Mouse (Mus musculus) G1E (cell line): Measurements from ENCODE around the gene Pgpep1l. TPM values are rescaled to one million over a fixed set of nuclear protein-coding genes. Genes with fewer than 3 reads are reported as not detected.

ENCODE experiments used
- ATAC-seq: 2 replicates; pipeline ENCODE4 v1.8.0; 2016; ENCODE audit warnings: mild to moderate bottlenecking; ENCODE audit not compliant: insufficient number of reproducible peaks, poor library complexity, low FRiP score, severe bottlenecking; ENCODE audit errors: extremely low read depth
- DNase-seq: peaks from one replicate; pipeline ENCODE4 v3.0.0; 2012; ENCODE audit warnings: low spot score
- H3K27me3 ChIP-seq: 2 replicates; pipeline ENCODE4 v1.6.1; 2012; ENCODE audit warnings: mild to moderate bottlenecking, low read length, inconsistent platforms; ENCODE audit not compliant: insufficient read depth
- H3K36me3 ChIP-seq: replicated peaks from 2 replicates; pipeline ENCODE3; 2012; ENCODE audit warnings: mild to moderate bottlenecking, inconsistent platforms
- H3K4me1 ChIP-seq: 2 replicates; pipeline ENCODE4 v1.6.1; 2012; ENCODE audit warnings: low read depth, low read length, inconsistent platforms, mixed read lengths; ENCODE audit not compliant: insufficient read depth
- H3K4me3 ChIP-seq: 2 replicates; pipeline ENCODE4 v1.5.1; 2012; ENCODE audit warnings: low read depth, mild to moderate bottlenecking, inconsistent platforms, low read length, moderate library complexity, mixed read lengths
- H3K9me3 ChIP-seq: replicated peaks from 2 replicates; pipeline ENCODE4 v1.6.1; 2012; ENCODE audit warnings: inconsistent platforms
- CTCF ChIP-seq: IDR thresholded peaks from 2 replicates; pipeline ENCODE4 v1.5.1; 2012; ENCODE audit warnings: low read depth, low read length, inconsistent platforms, mixed read lengths
- GATA1 ChIP-seq: IDR thresholded peaks from 2 replicates; pipeline ENCODE4 v1.6.1; 2012; ENCODE audit warnings: borderline replicate concordance, low read length, inconsistent platforms, mixed read lengths
- GATA2 ChIP-seq: IDR thresholded peaks from 2 replicates; pipeline ENCODE4 v1.6.1; 2012; ENCODE audit warnings: low read depth, low read length, inconsistent platforms, borderline replicate concordance
- POLR2AphosphoS5 ChIP-seq: IDR thresholded peaks from 2 replicates; pipeline ENCODE4 v1.6.1; 2012; ENCODE audit warnings: low read depth, low read length, inconsistent platforms; ENCODE audit not compliant: insufficient replicate concordance
- TAL1 ChIP-seq: conservative IDR thresholded peaks from 2 replicates; pipeline ENCODE4 v1.6.1; 2012; ENCODE audit warnings: low read depth, low read length, inconsistent platforms, mixed read lengths
- polyA plus RNA-seq: library from polyadenylated mRNA; stranded (reverse); fragments of >175 nt; gene quantifications from 2 replicates; pipeline ENCODE4 v1.2.3, GENCODE M21; 2012
- total RNA-seq, 2 experiments: library from RNA; stranded (forward) in 1 of 2; stranded (reverse) in 1 of 2; fragments of 200-1000 nt in 1 of 2; fragments of >200 nt in 1 of 2; fragmentation: Nextera tagmentation in 1 of 2; gene quantifications; 2 replicates each; pipeline ENCODE4 v1.2.3; 2014 to 2017

The Pgpep1l gene
- total and polyA plus RNA-seq, 3 experiments = 0.47 TPM; not detected in 2

DNA sequence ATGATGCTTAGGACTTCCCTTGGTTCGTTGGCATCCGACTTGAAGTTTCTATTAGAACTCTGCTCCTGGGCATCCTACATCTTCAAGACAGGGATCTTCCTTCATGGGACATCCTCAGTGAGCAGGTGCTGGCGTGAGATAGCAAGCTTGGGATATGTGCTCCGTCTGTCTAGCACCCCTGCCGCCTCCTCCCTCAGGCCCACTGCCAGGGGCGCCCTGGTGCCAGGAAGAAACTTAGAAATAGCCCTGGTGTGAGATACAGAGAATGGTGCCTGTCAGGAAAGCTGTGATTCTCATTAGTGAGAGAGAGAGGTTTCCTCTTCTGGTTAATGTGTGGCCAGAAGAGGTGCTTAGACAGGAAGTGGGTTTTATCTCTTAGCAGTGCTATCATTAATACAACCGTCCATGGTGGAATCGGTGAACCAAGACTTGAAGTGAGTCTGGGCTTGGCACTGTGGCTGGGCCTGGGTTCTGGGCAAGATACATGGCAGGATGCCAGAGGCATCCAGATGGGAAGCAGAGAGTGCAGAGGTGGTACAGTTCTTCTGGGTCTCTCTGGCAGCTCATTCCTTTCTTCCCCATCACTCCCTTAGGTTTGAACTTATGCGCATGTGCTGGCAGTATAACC, 38.5 kb downstream of the Pgpep1l start:
- H3K36me3 ChIP-seq = peaks cover 75% of the 10 kb centered on the region
- DNase-seq = no peak

GRCm38 (mm10) chr7:68224006-68224405, 40.0 kb downstream of the Pgpep1l start:
- ATAC-seq (no peak), DNase-seq (no peak)
- TF ChIP-seq GATA2 (no peak), CTCF (no peak), TAL1 (no peak), POLR2AphosphoS5 (no peak), GATA1 (no peak)
- no peak overlapping the region for H3K4me3 ChIP-seq
- H3K27me3 ChIP-seq = no peaks in the 10 kb centered on the region
- H3K36me3 ChIP-seq = peaks cover 74% of the 10 kb centered on the region
- H3K4me1 ChIP-seq = peaks cover 12% of the 10 kb centered on the region
- H3K9me3 ChIP-seq = no peaks in the 10 kb centered on the region

More for the DNA sequence above, 38.5 kb downstream of the Pgpep1l start:
- ATAC-seq = no peak
- peaks cover 12% of the 10 kb centered on the region for H3K4me1 ChIP-seq
- no peak for TF ChIP-seq TAL1
- TF ChIP-seq GATA1 = no peak
- TF ChIP-seq POLR2AphosphoS5 = no peak
- no peak for TF ChIP-seq CTCF
- no peak for TF ChIP-seq GATA2
- H3K27me3 ChIP-seq = no peaks in the 10 kb centered on the region
- H3K9me3 ChIP-seq = no peaks in the 10 kb centered on the region
- H3K4me3 ChIP-seq = no peak overlapping the region

GRCm38 (mm10) chr7:68223356-68223808, 40.7 kb downstream of the Pgpep1l start:
- DNase-seq (no peak), ATAC-seq (no peak)
- no peaks in the 10 kb centered on the region for H3K27me3 ChIP-seq
- TF ChIP-seq GATA2 (no peak), CTCF (no peak)
- H3K4me3 ChIP-seq = no peak overlapping the region
- peaks cover 77% of the 10 kb centered on the region for H3K36me3 ChIP-seq
- no peaks in the 10 kb centered on the region for H3K9me3 ChIP-seq
- peaks cover 12% of the 10 kb centered on the region for H3K4me1 ChIP-seq

DNA sequence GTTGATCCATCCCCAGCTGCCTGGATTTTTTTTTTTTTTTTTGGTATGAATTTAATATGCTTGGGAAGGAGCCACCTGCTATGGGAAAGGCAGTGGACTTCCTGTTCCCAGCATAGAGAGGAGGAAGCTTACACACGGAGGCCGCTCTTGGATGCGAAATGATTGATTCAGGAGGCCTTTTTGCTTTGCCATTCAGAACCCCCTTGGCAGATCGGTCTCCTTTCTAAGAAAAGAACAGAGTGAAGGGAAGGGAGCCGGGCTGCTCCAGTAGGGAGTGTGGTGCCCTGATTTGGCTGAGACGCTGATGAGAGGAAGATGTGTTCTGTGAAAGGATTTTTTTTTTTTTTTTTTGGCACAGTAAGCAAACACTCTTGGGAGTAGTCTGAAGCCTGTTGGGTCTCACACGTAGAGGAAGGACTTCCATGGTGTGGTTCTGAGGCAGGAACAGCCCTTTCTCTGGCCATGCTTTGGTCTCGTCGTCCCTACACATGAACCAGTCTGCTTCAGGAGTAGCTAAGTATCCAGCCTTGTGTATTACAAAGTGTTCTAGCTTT, 42.3 kb downstream of the Pgpep1l start:
- H3K27me3 ChIP-seq = no peaks in the 10 kb centered on the region
- no peak overlapping the region for H3K4me3 ChIP-seq
- no peaks in the 10 kb centered on the region for H3K9me3 ChIP-seq
- ATAC-seq = no peak
- TF ChIP-seq POLR2AphosphoS5 (no peak), GATA1 (no peak), CTCF (no peak), GATA2 (no peak), TAL1 (no peak)
- H3K36me3 ChIP-seq = peaks cover 83% of the 10 kb centered on the region
- DNase-seq = no peak
- H3K4me1 ChIP-seq = peaks cover 3% of the 10 kb centered on the region; the same call in 1 of the 2 replicates

DNA sequence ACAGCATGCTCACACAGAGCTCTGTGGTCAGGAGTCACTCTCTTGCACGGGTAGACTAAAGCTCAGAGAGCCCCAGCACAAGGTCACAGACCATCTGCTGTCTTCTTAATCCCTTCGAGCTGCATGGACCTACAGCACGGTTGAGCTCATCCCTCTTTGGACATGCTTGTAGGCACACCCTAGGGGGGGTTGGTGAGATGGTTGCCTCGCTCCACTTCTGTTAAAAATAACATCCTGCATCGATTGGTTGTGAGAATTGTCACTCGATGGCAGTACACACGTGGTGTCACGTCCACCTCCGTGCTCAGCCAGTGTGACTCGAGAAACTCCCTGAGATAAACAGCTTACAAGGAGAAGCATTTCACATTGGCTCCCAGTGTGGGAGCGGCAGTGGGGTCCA, 45.2 kb downstream of the Pgpep1l start:
- no peaks in the 10 kb centered on the region for H3K4me1 ChIP-seq
- H3K27me3 ChIP-seq = no peaks in the 10 kb centered on the region
- no peak for DNase-seq
- H3K36me3 ChIP-seq = peaks cover 87% of the 10 kb centered on the region
- no peak for ATAC-seq
- H3K9me3 ChIP-seq = no peaks in the 10 kb centered on the region
- no peak overlapping the region for H3K4me3 ChIP-seq
- TF ChIP-seq GATA2 (no peak), CTCF (no peak), POLR2AphosphoS5 (no peak), TAL1 (no peak), GATA1 (no peak)

DNA sequence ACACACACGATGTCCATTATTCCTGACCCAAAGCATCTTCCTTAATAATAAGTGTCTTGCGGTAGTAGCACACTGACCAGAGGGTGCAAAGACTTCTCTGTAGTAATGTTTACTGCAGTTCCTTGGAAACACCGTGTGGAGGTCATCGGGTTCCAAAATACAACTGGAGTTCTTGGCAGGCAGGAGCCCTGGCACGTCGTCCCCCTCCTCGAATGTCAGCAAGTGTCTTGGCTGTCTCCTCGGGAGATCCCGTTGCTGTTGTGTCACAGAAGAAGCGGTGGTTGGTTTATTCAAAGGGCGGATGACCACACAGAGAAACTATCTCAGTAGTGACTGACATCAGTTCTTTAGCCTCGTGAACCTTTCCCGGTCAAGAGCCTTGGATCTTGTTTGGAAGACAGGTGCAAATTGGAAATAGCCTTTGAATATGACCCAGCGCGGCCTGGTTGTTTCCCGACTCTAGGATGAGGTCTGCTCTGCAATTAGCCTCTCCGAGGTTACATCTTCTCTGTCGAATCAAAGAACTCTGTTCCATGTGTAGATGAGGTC, 48.4 kb downstream of the Pgpep1l start:
- DNase-seq (no peak), ATAC-seq (no peak)
- H3K27me3 ChIP-seq = no peaks in the 10 kb centered on the region
- no peak for TF ChIP-seq GATA2
- TF ChIP-seq CTCF = no peak
- H3K36me3 ChIP-seq = peaks cover 86% of the 10 kb centered on the region
- H3K4me1 ChIP-seq = no peaks in the 10 kb centered on the region
- H3K9me3 ChIP-seq = peaks cover 2% of the 10 kb centered on the region; the same call in 1 of the 2 replicates
- H3K4me3 ChIP-seq = no peak overlapping the region
